Mouse (Mus musculus): ENCODE results near the gene Supt5. TPM values are rescaled to one million over a fixed set of nuclear protein-coding genes. Genes with fewer than 3 reads are reported as not detected.
A peak's percentile ranks its signal among the peaks of the same experiment; 100 is the strongest.

The Supt5 gene
- polyA plus RNA-seq, 1 experiment from 2014 or later, result 29.9 TPM

DNA sequence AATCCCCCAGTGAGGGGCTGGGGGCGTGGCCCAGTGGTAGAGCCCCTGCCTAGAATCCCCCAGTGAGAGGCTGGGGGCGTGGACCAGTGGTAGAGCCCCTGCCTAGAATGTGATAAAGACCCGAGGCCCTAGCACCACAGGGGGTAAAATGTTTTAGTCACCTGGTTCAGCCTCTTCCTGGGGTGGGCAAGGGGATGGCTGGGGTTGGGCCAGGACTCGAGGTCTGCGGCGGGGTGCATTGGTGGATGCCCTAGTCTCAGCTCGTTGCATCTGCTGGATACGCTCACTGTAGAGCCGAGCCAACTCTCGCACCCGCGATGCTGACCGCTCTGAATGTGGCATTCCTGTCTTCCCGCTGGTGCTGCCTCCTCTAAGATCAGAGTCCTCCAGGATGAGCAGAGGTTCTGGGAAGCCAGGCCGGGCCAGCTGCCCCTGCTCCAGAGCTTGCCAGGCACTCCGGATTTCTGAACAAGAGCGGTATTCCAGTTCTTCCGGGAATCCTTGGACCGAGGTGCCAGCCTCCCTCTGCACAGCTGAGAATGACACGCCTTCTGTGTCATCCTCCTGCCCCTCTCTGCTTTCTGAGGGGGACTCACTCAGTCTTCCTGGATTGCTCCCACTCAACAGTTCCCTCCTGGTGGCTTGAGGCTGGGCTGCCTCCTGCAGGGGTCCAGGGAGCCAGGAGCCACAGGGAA is 23.2 kb upstream of the Supt5 start:
- no peak for ATAC-seq (ENCODE audit: insufficient read depth)
- Histone ChIP-seq H3K36me3 (replicated peaks) (peaks cover 15% of the 10 kb centered on the region; the same call in 1 of the 2 replicates), H3K27ac (replicated peaks) (no peak overlapping the region), H3K4me2 (no peak overlapping the region), H3K4me3 (replicated peaks) (no peak overlapping the region), H3K27me3 (no peaks in the 10 kb centered on the region), H3K4me1 (replicated peaks) (peaks cover 18% of the 10 kb centered on the region), H3K9me3 (replicated peaks) (no peaks in the 10 kb centered on the region), H3K9ac (no peak overlapping the region)
- WGBS (ENCODE audit: insufficient replicate concordance), result 73% methylated on average over 20 of the region's 20 CpGs

DNA sequence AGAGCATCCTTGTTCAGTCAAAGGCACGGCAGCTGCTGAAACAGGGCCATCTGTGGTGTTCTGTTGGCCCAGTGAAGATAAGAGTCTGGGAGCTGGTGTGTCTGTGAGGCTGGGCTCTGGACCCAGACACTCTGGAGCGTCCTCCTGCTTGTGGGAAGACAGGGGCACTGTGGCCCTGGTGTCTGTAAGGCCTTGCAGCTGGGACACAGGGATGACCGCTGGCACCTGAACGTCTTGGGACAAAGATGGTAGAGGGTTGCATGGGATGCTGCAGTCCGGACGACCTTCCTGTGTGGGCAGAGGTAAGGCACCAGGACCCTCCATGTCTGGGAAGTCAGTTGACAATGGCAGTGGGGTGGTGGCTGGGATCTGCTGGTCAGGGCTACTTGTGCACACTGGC is 21.7 kb upstream of the Supt5 start:
- no peak for ATAC-seq (ENCODE audit: insufficient read depth)
- Histone ChIP-seq H3K4me2 (no peak overlapping the region), H3K27ac (replicated peaks) (no peak overlapping the region), H3K36me3 (replicated peaks) (peaks cover 13% of the 10 kb centered on the region; the same call in 1 of the 2 replicates), H3K27me3 (no peaks in the 10 kb centered on the region), H3K4me1 (replicated peaks) (peaks cover 21% of the 10 kb centered on the region), H3K9ac (no peak overlapping the region), H3K9me3 (replicated peaks) (no peaks in the 10 kb centered on the region), H3K4me3 (replicated peaks) (no peak overlapping the region)
- WGBS (ENCODE audit: insufficient replicate concordance), result 72% methylated on average over 6 of the region's 6 CpGs

DNA sequence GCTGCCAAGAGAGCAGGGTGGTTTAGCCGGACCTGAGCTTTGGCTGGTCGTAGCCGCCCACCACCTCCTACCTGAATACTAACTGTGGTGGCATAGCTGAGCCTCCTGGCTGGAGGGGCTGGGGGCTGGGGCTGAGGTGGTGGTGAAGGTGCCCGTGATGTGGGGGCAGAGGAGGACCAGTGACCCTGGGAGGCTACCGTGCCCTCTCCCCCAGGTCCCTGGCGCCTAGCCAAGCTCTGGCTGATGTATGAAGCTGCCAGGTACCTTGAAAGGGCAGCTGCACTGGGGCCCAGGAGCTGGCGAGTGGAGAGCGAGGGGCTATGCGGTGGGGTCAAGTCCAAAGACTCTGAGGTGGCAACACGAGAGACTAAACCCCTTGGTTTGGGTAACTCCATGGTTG is 21.3 kb upstream of the Supt5 start:
- WGBS (ENCODE audit: insufficient replicate concordance), result 65% methylated on average over 10 of the region's 10 CpGs

DNA sequence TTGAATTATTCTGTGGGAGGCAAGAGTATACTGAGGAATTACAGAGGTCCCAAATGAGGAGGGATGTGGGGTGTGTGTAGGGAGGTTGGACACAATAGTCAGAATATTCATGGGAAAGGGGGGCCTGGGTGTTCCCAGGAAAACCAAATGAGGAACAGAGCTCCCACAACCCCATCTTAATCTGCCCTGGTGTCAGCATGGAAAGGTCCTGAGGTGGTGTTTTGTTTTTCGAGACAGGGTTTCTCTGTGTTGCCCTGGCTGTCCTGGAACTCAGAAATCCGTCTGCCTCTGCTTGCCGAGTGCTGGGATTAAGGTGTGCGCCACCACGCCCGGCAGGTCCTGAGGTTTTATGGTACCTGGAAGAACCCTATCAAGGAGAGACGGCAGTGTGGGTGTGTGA is 19.9 kb upstream of the Supt5 start:
- 0 out of 2 replicates have a peak overlapping the region, but pooled peaks have one; percentile 8 for H3K4me2 ChIP-seq
- WGBS (ENCODE audit: insufficient replicate concordance), result 53% methylated on average over 7 of the region's 7 CpGs
- no peak for ATAC-seq (ENCODE audit: insufficient read depth)
- H3K36me3 ChIP-seq (replicated peaks), result peaks cover 21% of the 10 kb centered on the region
- peak overlapping the region; percentile 45; the same call in 1 of the 2 replicates for H3K27ac ChIP-seq (replicated peaks)
- no peaks in the 10 kb centered on the region for H3K27me3 ChIP-seq
- no peak overlapping the region for H3K9ac ChIP-seq
- no peak overlapping the region for H3K4me3 ChIP-seq (replicated peaks)
- peaks cover 21% of the 10 kb centered on the region for H3K4me1 ChIP-seq (replicated peaks)
- no peaks in the 10 kb centered on the region for H3K9me3 ChIP-seq (replicated peaks)

More for the DNA sequence above, 21.3 kb upstream of the Supt5 start:
- Histone ChIP-seq H3K27ac (replicated peaks) (no peak overlapping the region), H3K9me3 (replicated peaks) (no peaks in the 10 kb centered on the region), H3K4me2 (no peak overlapping the region), H3K36me3 (replicated peaks) (peaks cover 13% of the 10 kb centered on the region; the same call in 1 of the 2 replicates), H3K27me3 (no peaks in the 10 kb centered on the region), H3K4me1 (replicated peaks) (peaks cover 21% of the 10 kb centered on the region), H3K9ac (no peak overlapping the region), H3K4me3 (replicated peaks) (no peak overlapping the region)
- no peak for ATAC-seq (ENCODE audit: insufficient read depth)

DNA sequence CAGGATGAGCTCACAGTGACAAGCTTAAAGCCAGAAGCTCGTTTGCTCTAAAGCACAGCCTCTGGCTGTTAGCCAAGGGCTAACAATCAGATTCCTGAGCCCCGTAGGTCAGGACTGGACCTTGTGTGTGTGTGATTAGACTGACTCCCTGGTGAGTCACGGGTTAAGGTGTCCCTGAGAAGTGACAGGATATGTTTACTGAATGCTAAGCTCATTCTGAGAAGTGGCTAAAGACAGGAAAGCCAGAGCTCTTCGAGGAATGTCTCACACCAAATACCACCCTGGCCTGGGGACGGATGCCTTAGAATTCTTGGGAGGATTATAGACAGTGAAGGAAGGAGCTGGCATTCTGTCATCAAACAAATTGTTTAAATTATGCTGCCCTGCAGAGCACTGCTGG is 19.4 kb upstream of the Supt5 start:
- Histone ChIP-seq H3K4me1 (replicated peaks) (peaks cover 21% of the 10 kb centered on the region), H3K27ac (replicated peaks) (peak overlapping the region; percentile 45; the same call in 1 of the 2 replicates), H3K36me3 (replicated peaks) (peaks cover 26% of the 10 kb centered on the region), H3K4me2 (peak overlapping the region; percentile 8; the same call in 1 of the 2 replicates), H3K27me3 (no peaks in the 10 kb centered on the region), H3K9ac (no peak overlapping the region), H3K4me3 (replicated peaks) (no peak overlapping the region), H3K9me3 (replicated peaks) (no peaks in the 10 kb centered on the region)
- WGBS (ENCODE audit: insufficient replicate concordance), result 14% methylated on average over 5 of the region's 5 CpGs
- peak; percentile 45; the same call in 1 of the 2 replicates for ATAC-seq (ENCODE audit: insufficient read depth)

DNA sequence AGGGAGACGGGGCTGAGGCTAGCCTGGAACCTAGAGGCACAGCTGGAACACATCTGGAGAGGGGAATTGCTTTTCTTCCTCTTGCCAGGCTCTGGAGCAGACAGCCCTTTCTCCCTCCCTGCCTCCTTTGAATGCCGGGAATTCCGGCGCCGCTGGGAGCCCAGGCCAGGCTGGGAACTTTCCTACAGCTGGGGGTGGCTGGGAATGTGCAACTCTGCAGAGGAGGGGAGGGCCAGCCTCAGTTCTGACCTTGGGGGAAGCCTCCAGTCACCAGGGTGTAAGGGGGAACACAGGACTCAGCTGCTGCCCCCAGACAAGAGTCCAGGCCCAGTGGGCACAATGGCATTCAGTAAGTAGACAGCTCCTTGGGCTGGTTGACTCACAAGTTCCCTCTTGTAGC is 18.4 kb upstream of the Supt5 start:
- H3K27ac ChIP-seq (replicated peaks), result 0 out of 2 replicates have a peak overlapping the region, but pooled peaks have one; percentile 45
- H3K4me3 ChIP-seq (replicated peaks), result no peak overlapping the region
- peaks cover 33% of the 10 kb centered on the region for H3K36me3 ChIP-seq (replicated peaks)
- no peaks in the 10 kb centered on the region for H3K9me3 ChIP-seq (replicated peaks)
- H3K9ac ChIP-seq, result no peak overlapping the region
- H3K4me2 ChIP-seq, result no peak overlapping the region
- peaks cover 24% of the 10 kb centered on the region for H3K4me1 ChIP-seq (replicated peaks)
- H3K27me3 ChIP-seq, result no peaks in the 10 kb centered on the region
- ATAC-seq (ENCODE audit: insufficient read depth), result no peak
- WGBS (ENCODE audit: insufficient replicate concordance), result 24% methylated on average over 5 of the region's 5 CpGs

DNA sequence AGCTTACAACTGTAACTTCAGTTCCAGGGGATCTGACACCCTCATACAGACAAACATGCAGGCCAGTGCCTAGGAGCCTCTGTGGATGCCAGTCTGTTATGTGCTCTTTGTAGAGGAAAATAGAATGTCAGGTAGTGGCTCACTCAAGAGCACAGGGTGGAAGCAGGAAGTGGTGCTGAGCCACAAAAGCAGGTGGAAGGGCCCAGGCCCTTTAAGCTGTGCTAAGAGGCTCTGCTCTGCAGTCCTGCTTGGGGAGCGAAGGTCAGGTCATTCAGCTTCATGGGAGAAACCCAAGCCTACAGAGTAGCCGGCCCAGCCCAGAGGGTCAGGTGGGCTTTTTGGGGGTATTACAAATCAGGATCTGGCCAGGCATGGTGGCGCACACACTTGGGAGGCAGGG is 16.7 kb upstream of the Supt5 start:
- 62% methylated on average over 3 of the region's 3 CpGs for WGBS (ENCODE audit: insufficient replicate concordance)
- peaks cover 34% of the 10 kb centered on the region for H3K4me1 ChIP-seq (replicated peaks)
- peaks cover 36% of the 10 kb centered on the region for H3K36me3 ChIP-seq (replicated peaks)
- ATAC-seq (ENCODE audit: insufficient read depth), result no peak
- no peak overlapping the region for H3K9ac ChIP-seq
- H3K27ac ChIP-seq (replicated peaks), result no peak overlapping the region
- H3K27me3 ChIP-seq, result no peaks in the 10 kb centered on the region
- no peak overlapping the region for H3K4me2 ChIP-seq
- H3K9me3 ChIP-seq (replicated peaks), result no peaks in the 10 kb centered on the region
- no peak overlapping the region for H3K4me3 ChIP-seq (replicated peaks)

DNA sequence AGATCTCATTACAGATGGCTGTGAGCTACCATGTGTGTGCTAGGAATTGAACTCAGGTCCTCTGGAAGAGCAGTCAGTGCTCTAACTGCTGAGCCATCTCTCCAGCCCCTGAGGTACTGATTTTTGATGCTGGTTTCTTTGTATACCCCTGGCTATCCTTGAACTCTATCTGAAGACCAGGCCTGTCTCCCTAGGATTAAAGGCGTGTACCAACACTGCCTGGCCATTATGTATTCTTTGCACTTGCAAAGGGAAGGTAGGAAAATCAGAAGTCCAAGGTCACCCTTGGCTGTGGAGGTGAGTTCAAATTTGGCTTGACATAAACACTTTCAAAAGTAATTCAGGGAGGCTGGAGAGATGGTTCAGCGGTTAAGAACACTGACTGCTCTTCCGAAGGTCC is 16.1 kb upstream of the Supt5 start:
- Histone ChIP-seq H3K4me1 (replicated peaks) (peaks cover 40% of the 10 kb centered on the region), H3K4me2 (no peak overlapping the region), H3K4me3 (replicated peaks) (no peak overlapping the region), H3K36me3 (replicated peaks) (peaks cover 33% of the 10 kb centered on the region), H3K9ac (no peak overlapping the region), H3K27me3 (no peaks in the 10 kb centered on the region), H3K9me3 (replicated peaks) (no peaks in the 10 kb centered on the region), H3K27ac (replicated peaks) (0 out of 2 replicates have a peak overlapping the region, but pooled peaks have one; percentile 3)
- 83% methylated on average over 3 of the region's 3 CpGs for WGBS (ENCODE audit: insufficient replicate concordance)
- ATAC-seq (ENCODE audit: insufficient read depth), result no peak

DNA sequence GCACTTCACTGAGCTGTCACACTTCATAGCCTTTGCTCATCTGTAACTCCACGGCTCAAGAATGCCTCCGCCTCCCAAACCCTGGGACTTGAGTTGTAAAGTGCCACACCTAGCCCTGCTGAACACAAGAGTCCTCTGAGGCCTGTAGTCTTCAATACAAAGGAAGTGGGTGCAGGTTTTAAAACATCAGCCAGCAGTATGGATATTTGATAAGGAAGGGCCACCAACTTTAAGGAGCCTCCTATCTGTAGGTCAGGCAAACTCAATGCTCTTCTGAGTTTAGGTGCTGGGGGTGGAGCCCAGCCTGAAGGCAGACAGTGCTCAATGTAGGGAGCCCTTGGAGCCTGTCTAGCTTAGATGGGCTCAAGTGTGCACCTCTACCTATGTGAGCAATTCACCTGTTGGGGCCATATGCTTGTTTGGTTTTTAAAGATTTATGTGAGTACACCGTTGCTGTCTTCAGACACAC is 15.6 kb upstream of the Supt5 start:
- ATAC-seq (ENCODE audit: insufficient read depth), result no peak
- Histone ChIP-seq H3K36me3 (replicated peaks) (peaks cover 33% of the 10 kb centered on the region), H3K4me1 (replicated peaks) (peaks cover 45% of the 10 kb centered on the region), H3K27me3 (no peaks in the 10 kb centered on the region), H3K9me3 (replicated peaks) (no peaks in the 10 kb centered on the region), H3K4me3 (replicated peaks) (no peak overlapping the region), H3K27ac (replicated peaks) (0 out of 2 replicates have a peak overlapping the region, but pooled peaks have one; percentile 3), H3K9ac (no peak overlapping the region), H3K4me2 (no peak overlapping the region)
- WGBS (ENCODE audit: insufficient replicate concordance), result 69% methylated on average over 3 of the region's 3 CpGs

DNA sequence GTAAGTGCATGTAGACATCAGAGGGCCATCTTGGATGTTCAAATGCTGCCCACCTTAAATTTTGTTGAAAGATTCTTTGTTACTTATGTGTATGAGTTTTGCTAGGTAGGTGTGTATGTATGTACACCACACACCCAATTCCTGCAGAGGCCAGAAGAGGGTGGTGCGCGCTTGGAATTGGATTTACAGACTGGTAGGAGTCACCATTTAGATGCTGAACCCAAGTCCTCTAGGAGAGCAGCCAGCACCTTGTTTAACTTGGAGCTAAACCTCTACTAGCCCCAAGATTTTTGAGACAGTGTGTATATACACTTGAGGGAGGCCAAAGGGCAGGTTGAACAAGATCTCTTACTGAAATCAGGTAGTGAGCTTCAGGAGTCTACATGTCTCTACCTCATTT is 14.7 kb upstream of the Supt5 start:
- no peak overlapping the region for H3K27ac ChIP-seq (replicated peaks)
- H3K9ac ChIP-seq, result no peak overlapping the region
- H3K4me2 ChIP-seq, result no peak overlapping the region
- H3K27me3 ChIP-seq, result no peaks in the 10 kb centered on the region
- no peaks in the 10 kb centered on the region for H3K9me3 ChIP-seq (replicated peaks)
- H3K36me3 ChIP-seq (replicated peaks), result peaks cover 33% of the 10 kb centered on the region
- no peak for ATAC-seq (ENCODE audit: insufficient read depth)
- 94% methylated on average over 2 of the region's 2 CpGs for WGBS (ENCODE audit: insufficient replicate concordance)
- peaks cover 48% of the 10 kb centered on the region for H3K4me1 ChIP-seq (replicated peaks)
- no peak overlapping the region for H3K4me3 ChIP-seq (replicated peaks)

DNA sequence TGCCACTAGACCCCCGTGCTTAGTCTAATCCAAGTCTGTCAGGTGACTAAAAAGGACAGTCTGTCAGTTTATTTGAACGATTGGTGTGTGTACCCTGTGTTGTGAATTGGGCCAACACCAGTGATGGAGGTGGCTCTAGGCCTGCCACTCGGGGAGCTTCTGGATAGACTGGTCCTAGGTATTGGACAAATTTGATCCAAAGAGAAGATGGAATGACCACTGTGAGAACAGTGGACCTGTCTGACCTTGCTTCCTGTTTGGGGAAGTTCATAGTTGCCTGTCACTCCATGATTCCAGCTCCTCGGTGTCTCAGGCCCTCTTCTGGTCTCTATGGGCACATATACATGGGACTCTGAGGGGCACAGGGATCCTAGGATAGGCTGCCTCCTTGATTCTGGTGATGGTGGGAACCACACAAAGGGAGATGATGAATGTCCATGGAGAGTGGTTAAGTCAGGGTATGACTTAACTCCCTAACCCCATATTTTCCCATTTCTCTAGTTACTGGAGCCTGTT is 13.2 kb upstream of the Supt5 start:
- Histone ChIP-seq H3K36me3 (replicated peaks) (peaks cover 33% of the 10 kb centered on the region), H3K27me3 (no peaks in the 10 kb centered on the region), H3K4me1 (replicated peaks) (peaks cover 33% of the 10 kb centered on the region), H3K9me3 (replicated peaks) (no peaks in the 10 kb centered on the region), H3K4me3 (replicated peaks) (peak overlapping the region; percentile 82), H3K9ac (peak overlapping the region; percentile 91), H3K27ac (replicated peaks) (peak overlapping the region; percentile 52), H3K4me2 (peak overlapping the region; percentile 90)
- whole genome bisulfite sequencing (ENCODE audit: insufficient replicate concordance), result 7% methylated on average over 4 of the region's 4 CpGs
- ATAC-seq (ENCODE audit: insufficient read depth), result no peak

All from liver, embryonic 15.5 days (tissue).